Mouse (Mus musculus): ENCODE data around the gene Hat1.

Hat1 gene

DNA sequence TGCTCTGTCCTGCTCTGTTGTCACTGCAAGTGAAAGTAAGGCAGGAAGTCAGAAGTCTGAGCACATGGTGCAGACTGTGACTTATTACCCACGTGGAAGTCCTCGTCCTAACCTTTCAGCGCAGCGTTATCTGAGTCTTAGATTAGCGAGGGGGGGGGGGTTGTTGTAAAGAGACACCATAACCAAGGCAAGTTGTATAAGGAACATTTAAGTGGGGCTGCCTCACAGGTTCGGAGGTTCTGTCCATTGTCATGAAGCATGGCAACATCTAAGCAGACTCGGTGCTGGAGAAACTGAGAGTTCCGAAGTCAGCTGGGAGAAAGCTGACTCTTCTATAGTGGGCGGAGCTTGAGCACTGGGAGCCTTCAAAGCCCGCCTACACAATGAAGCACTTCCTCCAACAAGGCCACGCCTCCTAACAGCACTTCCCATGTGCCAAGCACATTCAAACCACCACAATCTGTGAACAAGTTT lies 12.3 kb upstream of the Hat1 start:
- no peak for DNase-seq (ENCODE audit: low spot score)

DNA sequence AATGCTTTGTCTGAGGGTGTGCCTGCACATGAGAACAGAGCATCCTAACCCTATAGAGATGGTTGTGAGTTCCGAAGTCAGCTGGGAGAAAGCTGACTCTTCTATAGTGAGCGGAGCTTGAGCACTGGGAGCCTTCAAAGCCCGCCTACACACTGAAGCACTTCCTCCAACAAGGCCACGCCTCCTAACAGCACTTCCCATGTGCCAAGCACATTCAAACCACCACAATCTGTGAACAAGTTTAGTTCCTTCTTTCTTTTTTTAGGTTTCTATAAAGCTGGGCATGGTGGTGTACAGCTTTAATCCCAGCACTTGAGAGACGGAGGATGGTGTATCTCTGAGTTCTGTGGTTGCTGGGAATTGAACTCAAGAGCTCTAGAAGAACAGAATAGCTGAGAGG lies 11.3 kb upstream of the Hat1 start:
- no peak for DNase-seq (ENCODE audit: low spot score)

DNA sequence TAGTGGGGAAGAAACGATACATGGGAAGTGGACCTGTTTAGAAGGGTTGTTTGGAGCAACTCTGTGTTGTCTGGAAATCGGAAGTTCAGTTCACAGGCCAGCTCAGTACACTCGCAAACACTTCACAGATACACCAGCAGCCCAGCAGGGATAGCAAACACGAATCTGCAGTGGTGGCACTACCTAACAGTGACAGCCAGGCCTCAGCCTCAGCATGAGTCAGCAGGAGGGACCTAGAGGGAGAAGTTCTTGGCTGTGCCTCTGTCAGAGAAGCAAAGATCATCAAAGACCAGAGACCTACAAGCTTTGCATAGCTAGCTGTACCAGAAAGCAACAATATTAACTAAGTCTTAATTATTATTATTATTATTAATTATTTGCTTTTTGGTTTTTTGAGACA lies 6.8 kb upstream of the Hat1 start:
- no peak for DNase-seq (ENCODE audit: low spot score)

DNA sequence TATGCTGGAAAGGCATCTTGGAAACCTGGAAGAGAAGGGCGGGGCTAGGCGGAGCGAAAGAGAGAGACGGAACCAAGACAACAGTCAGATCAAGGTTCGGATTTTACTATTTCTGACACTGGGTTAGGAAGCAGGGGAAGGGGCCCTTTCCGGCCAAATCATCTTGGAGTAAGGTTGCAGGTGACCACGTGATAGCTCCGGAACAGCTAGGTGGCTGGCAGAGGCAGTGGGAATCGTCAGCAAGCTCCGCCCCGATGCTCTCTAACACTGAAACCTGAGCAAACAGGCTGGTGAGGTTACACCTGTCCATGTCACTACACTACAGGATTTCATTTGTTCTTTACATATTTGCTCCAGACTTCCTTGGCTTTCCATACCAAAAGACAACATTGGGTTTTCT lies 4.9 kb upstream of the Hat1 start:
- no peak for DNase-seq (ENCODE audit: low spot score)

DNA sequence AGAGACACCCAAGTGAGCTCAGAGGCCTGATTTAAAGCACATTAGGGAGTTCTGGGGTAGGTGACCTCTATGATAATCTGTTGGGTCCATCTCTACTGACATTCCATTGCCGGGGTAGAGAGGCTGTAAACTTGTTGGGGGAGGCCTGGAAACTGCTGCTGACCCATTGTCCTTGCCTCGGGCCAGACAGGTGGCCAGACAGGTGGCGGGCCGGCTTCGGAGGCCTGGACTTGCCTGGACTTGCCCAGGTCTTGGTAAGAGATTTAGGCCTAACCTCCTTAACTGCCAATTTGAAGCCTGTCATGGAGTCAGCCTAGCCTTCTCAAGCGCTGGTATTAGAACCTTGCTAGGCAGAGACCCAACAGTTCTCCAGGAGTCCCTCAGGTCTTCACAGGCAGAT lies 992 bp upstream of the Hat1 start:
- no peak for DNase-seq (ENCODE audit: low spot score)

DNA sequence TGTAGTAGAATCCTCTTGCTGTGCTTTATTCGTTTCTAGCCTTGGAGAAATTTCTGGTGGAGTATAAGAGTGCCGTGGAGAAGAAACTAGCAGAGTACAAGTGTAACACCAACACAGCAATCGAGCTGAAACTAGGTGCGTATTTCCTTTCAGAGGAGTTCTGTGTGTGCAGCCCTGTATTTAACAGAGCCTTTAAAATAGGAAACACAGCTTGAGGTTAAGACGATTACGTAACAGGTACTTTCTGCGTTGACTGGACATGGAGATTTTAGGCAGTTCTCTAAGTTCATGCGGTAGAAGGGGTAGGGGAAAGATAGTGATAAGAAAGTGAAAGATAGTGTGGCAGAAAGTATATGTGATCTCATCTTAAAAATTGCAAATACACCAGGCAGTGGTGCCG lies 1.1 kb downstream of the Hat1 start:
- DNase-seq (ENCODE audit: low spot score), result no peak

DNA sequence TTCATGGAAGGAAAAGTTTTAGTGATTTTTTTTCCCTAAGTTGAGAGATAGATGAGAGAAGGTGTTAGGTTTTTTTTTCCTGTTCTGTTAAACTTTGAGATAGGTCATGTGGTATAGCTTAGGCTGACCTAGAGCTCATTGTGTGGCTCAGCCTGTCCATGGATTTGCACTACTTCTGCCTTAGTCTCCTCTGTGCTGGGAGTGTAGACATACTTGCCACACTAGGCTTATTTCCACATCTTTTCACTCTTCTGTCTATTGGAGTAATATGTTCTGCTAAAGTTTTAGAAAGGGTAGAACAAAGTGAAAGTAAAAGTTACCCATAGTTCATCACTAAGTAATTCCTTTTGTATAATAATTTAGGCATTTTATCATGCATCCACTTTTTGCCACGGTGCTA lies 16.9 kb downstream of the Hat1 start:
- no peak for DNase-seq (ENCODE audit: low spot score)

DNA sequence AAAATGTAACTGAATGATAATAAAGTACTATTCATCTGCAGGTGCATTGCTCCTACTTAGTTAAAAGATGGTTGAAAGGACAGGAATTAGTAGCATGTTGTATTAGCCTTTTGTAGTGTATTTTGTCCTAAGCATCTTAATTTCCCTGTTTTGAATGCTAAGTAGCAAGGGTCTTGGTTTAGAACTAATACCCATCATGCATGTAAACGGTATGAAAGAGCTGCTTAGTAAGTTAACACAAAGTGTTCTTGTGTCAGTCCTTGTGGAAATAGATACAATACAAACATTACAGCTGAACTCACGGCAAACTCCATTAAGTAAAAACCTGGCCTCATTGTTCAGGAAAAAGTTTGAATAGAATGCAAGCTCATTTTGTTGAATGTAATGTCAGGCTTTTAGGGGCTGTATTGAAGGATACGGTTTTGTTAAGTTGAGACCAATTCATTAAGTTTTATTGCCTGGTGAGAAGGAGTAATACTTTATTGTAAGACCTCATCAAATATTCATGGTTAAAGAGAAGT lies 30.1 kb downstream of the Hat1 start:
- DNase-seq (ENCODE audit: low spot score), result no peak

DNA sequence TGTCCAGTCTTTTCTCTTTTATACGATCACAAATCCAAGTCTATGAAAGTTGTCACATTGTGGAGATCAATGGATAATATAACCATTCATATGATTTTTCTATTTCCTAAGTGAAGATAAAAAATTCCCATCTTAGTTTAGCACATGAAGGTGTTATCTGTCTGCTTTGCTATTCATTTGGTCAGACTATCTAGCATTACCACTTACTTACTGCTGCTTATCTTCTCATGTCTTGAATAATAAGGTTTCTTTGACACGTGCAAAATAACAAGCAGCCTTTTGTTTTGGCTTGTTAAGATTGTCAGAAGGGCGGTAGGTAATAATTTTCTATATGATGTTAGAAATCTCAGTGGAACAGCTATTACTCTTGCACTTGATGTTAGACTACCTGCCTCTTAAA lies 30.6 kb downstream of the Hat1 start:
- no peak for DNase-seq (ENCODE audit: low spot score)

DNA sequence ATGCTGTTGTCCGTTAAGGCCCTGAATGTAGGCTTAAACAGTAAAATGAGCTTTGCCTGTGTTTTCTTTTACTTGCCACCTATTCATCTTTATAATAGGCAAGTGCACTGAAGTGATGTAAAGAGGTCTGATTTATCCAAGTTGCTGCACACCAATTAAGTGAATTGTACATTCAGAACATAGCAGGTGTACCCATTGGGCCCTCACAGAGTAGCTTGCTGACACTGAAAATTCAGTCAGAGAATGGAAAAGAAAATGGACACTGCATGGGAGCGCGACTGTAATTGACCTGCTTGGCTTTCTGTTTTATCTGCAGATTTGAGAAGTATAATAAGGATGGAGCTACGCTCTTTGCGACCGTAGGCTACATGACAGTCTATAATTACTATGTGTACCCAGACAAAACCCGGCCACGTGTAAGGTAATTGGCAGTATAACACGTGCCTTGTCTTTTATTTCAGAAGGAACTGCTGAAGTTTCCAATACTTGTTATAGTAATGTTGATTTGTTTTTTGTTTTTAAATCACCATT lies 32.2 kb downstream of the Hat1 start:
- no peak for DNase-seq (ENCODE audit: low spot score)

DNA sequence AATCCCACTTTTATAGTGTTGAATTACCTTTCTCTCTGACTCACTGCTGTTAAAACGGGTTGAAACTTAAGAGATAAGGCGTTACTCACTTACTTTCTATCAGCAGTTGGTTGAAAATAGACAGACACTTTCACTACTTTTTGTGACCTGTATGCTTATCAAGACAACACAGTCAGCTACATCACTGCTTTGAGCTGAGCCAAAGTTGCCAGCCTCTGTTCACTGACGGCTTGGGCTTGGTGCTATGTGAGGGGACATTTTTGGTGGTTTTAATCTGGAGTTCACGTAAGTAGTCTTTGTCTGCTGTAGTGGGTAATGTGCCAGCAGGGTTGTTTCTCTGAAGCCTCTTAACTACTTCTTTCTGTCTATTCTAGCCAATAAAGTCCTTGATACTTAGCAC lies 35.8 kb downstream of the Hat1 start:
- no peak for DNase-seq (ENCODE audit: low spot score)

DNA sequence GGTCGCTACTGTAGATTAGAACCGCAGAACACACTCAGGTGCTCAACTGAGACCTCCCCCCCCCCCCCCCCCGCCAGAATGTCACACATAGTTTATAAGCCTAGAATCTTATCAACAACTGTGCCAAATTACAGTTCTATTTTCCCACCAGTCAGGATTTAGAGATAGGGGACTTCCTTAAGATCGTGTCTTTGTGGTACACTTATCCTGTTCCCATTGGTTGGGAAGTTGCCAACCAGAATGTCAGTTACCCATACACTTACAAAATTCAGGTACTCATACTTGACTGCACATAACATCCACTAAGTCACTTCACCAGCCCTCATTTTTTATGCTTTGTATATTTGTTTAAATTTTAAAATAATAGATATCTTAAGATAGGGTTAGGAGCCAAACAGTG lies 46.7 kb downstream of the Hat1 start:
- no peak for DNase-seq (ENCODE audit: low spot score)

DNA sequence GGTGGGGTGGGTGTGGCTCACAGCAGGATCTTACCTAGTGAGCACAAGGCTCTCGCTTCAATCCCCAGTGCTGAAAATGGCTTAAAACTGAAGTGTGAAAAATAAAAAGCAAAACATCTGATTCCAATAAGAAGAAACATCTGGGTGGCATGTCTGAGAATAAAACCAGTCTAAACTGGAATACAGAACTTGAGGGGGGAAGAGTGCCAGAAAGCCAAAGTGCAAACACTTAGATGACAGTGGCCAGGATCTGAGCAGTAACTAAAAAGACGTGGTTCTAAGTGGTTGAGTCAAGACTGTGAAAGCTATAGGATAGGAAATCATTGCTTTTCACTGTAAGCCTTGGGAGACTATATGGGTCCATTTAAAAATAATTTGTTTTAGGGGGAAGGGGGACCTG lies 54.6 kb downstream of the Hat1 start:
- DNase-seq (ENCODE audit: low spot score), result no peak

DNA sequence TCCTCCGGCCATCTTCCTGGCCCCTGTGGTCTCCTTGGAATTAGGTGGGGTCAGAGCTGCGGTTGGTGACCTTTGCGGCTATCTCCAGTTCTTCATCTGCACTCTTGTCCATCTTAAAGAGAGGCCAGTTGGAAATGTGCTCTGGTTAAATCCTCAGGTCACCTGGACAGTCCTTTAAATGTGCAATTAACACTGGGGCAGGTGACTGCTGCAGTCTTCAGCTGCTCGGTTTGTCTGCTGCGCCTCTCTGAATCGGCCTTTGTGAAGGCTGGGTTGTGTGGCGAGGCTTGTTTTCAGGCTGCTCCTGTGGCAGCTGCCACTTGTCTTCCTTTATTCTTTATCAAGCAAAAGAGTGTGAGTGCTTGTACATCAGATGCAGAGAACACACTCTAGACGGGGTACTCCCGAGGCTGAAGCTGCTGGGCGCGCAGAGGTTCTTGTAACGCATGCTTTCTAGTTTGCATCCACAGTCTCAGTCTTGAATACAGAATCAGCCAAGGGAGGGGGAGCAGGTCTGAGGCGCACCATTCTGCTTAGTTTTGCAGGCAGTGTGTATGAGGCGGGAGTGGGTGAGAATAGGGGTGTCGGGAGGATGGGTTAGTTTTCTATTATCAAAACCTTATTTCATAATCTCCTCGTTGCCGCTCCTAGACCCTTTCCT lies 56.9 kb downstream of the Hat1 start:
- no peak for DNase-seq (ENCODE audit: low spot score)

DNA sequence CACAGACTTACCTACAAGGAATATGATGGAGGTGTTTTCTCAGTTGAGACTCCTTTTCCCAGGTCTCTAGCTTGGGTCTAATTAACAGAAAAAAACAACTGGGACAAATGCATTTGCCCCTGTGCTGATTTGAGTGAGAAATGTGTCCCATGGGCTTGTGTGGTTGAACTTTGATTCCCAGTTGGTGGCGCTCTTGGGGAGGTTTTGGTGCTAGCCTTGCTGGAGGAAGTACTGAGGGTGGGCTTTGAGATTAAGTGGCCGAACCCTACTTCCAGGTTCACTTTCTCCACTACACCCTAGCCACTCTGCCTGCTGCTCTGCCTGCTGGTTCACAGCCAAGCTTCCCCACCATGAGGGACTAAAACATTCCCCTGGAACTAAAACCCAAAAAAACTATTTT lies 60.8 kb downstream of the Hat1 start:
- no peak for DNase-seq (ENCODE audit: low spot score)

DNA sequence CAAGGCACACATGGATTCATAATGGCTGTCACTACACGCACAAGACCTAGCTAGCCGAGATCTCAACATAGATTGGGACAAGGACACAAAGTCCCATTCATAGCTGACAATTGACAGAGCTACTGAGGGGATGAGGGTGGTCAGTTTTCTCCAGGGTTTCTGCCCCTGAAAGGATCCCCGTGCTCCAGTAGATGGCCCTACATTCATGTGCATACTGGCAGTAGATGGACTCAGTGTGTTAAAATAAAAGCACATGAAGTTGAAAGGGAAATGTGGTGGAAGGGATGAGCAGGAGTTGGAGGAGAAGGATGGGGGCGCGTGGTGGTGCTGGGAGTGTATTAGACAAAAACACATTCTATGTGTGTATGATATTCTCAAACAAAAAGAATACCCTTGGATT lies 63.0 kb downstream of the Hat1 start:
- no peak for DNase-seq (ENCODE audit: low spot score)

DNA sequence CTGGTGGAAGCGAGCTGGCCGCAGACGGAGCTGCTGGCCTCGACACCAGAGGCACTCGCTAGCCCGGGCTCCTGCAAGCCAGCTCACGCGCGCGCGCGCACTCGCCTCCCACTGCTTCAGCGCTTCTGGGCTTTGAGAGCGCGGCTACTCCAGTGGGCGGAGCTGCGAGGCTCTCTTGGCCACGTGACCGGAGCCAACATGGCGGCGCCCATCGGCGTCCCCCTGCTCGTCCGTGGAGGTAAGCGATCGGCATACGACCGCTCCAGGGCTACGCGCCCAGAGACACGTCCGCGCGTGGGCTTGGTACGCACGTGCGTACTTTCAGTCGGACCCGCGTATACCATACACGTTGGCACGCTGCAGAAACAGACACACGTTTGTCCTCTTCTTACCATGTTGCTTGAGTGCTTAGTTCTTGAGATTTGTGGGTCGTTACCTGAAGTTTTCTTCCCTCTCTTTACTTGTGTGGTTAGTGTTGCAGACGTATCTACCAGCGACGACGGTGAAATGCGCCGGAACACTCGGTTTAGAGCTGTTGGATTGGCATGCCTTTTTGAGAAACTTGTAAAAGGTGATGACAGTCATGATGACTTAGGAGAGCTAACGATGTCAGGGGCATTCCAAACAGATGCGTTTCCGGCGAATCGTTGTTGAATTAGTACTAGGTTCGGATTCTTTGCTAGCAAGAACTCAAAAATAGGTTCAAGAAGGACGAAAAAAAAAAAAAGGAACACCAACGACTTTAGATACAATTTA lies 64.6 kb downstream of the Hat1 start, which contains the start of gene Metap1d:
TSS of gene Metap1d (plus strand) at position 116 of the 756 bp plus-strand sequence.
- peak; percentile 97 for DNase-seq (ENCODE audit: low spot score)

DNA sequence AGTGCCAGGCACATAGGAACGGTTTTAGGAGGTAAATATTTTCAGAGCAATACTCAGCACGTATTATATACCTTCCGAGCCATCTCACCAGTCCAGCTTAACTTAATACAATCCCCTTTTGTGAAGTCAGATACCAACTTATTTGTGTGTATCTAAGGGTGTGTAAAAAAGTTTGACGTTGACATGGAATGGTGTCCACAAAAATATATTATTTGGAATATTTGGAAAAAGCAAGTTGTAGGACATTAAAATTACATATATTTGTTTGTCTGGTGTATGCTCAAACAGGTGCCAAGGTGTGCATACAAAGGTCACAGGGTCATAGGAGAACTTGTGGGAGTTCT lies 65.1 kb downstream of the Hat1 start:
- no peak for DNase-seq (ENCODE audit: low spot score)

DNA sequence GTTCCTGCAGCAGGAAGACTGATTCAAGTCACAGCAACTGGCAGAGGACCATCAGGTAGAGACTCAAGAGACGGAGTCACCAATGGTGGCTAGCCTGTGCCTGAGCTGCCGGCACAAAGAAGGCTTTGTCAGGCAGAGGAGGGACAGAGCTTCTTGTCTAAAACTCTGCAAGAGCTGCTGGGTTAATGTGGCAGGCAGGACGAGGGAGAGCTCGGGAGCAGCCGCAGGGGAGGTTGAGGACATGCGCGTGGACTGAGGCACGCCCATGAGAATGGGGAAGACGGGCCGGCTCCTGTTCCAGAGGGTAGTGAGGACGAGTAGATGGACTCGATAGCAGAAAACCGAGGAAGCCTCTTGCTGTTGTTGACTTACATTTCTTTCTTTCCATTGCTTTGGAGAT lies 69.9 kb downstream of the Hat1 start:
- DNase-seq (ENCODE audit: low spot score), result no peak

DNA sequence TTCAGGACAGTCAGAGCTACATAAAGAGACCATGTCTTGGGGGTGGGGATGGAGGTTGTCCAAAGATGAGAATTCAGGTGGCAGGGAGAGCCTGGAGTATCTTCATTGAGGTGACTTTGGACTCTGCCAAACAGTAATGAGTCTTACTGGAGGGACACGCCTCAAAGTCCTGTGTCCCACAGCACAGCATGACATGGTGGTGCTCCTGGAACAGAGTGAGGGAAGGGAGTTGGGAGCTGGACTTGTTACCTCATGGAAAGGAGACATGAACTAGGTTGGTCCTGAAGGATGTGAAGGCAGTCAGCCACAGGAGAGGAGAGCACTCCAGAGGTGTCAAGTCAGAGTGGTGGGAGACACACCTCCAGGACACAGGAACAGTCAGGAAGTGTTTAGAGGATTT lies 70.9 kb downstream of the Hat1 start:
- no peak for DNase-seq (ENCODE audit: low spot score)

DNA sequence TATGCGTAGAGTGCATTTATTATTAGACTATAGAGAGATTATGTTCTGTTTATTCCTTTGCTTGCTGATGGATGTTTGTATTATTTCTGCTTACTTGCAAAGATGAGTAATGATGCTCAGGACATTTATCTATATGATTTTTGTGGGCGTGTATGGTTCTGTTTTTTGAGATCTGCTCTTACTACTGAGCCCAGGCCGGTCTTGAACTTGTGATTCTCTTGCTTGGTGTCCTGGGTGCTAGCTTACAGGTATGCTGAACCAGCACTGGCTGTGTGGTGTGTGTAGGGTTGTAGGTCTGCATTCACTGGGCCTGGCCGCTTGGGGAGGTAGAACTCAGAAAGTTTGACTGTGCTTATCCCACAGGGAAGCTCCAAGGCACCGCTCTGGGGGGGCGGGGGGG lies 72.4 kb downstream of the Hat1 start:
- no peak for DNase-seq (ENCODE audit: low spot score)

DNA sequence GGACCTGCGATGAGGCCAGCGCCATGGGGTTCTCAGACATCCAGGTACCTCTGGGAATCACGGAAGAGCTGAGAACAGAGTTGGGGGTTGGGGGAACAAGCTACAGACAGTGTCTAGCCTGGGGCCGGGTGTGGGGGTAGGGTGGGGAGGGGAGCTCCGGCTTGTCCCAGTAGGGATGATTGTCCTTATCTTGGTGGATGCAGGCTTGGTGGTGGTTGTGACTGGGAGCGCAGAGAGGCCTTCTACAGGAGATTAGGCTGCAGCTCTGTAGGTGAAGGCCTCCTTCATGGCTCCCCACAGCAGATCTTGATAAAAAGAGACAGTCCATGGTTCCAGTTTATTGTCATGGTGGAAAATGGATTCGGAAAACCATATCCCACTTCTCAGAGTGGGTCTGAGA lies 72.8 kb downstream of the Hat1 start:
- DNase-seq (ENCODE audit: low spot score), result no peak

DNA sequence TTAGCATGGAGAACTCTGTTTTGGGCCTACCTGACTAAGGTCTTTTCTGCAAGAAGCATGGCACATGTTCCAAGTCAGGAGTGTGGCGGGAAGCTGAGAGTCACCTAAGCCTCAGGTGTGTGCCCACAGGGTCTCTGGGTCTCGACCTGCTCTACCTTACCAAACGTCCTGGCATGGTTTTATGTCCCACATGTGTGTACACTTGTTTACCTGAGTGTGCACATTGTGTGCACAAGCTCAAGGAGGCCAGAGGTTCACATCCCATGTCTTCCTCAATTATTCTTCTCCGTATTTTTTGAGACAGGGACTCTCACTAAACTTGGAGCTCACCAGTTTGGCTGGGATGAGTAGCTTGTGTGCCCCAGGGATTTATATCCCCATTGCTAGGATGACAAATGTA lies 73.3 kb downstream of the Hat1 start:
- no peak for DNase-seq (ENCODE audit: low spot score)

DNA sequence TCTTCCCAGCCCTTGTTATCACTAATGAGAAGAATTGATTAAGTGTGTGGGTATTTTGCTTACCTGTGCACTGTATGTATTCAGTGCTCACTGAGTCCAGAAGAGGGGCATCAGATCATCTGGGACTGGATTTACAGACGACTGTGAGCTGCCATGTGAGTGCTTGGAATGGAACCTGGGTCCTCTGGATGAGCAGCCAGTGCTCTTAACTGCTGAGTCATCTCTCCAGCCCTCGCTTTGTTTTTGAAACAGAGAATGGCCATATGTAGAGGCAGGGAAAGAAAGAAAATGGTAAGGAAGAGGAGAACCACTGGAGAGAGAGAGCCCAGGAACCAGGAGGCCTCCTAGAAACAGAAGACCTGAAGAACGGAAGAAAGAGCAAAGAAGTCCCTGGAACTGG lies 73.8 kb downstream of the Hat1 start:
- no peak for DNase-seq (ENCODE audit: low spot score)

Data from MN1 (cell line).